In the genomic region with DNA sequence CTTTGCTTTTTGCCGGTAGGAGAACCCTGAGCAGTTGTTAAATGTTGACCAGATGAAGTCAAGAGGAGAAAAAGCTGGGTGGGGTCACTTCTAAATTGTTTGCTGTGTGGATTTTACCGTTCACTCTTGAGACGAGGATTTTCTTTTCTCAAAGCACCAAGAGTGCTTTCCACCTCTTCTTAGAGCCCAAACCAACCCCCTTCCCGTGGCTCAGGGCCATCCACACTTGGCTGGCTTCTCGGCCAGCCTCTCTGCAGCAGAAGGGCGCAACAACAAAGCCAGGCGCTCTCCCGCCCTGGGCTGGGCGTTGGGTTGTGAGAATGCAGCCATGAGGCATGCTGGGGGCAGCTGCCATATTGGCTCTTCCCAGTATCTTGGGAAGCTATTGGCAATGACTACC, we compare ENCODE assay signal across 12 mouse cellular contexts.
DNase-seq lines count a peak whose midpoint lies in the region; ATAC-seq and TF ChIP-seq lines count a peak whose summit lies in the region.
"Had no signal": no experiment of that assay in that cellular context is flagged by ENCODE, and none has a peak within 500 bp of the region (broad histone marks: within the 10 kb centered on the region; RNA-seq: fewer than 3 reads in every experiment).

No protein-coding gene starts in this region.

- DNase-seq in heart, postnatal 4 days = peak; percentile 21
- peak; percentile 75 for DNase-seq in brain, adult 2 months (ENCODE audit: low read depth, low spot score)
- DNase-seq in cerebellum, adult 2 months = peak; percentile 55 to 69
- no peak for DNase-seq in left cerebral cortex, adult 8-10 months (ENCODE audit: low spot score in 2 of 2)
- DNase-seq in thymus, postnatal 0 days (ENCODE audit: low spot score) = no peak
- DNase-seq: adrenal gland, adult 8-10 months; kidney, postnatal 10 days; thymus, postnatal 36 days had no signal

- no peak overlapping the region for H3K4me2 ChIP-seq in heart, embryonic 11.5 days
- no peak overlapping the region for H3K4me2 ChIP-seq in lung, embryonic 15.5 days
- H3K4me2 ChIP-seq: limb, embryonic 12.5 days; neural tube, embryonic 15.5 days had no signal

- no peaks in the 10 kb centered on the region for H3K9me3 ChIP-seq in heart, embryonic 11.5 days (replicated peaks; ENCODE audit: control insufficient read depth, low read length)
- no peaks in the 10 kb centered on the region for H3K9me3 ChIP-seq in lung, embryonic 15.5 days
- H3K9me3 ChIP-seq: limb, embryonic 12.5 days; neural tube, embryonic 15.5 days had no signal

- H3K27ac ChIP-seq in heart, embryonic 11.5 days (ENCODE audit: low read depth, low read length) = no peak overlapping the region
- no peak overlapping the region for H3K27ac ChIP-seq in cerebellum, adult 2 months (ENCODE audit: insufficient read depth, low read length)
- H3K27ac ChIP-seq in lung, embryonic 15.5 days = peak overlapping the region; percentile 64
- H3K27ac ChIP-seq: limb, embryonic 12.5 days; neural tube, embryonic 15.5 days had no signal

- peaks cover 21% of the 10 kb centered on the region for H3K4me1 ChIP-seq in heart, embryonic 11.5 days (ENCODE audit: control insufficient read depth, insufficient read depth, low read length)
- H3K4me1 ChIP-seq in cerebellum, adult 2 months (ENCODE audit: control insufficient read depth, insufficient read depth, low read length) = peaks cover 26% of the 10 kb centered on the region; the same call in 1 of the 2 replicates
- peaks cover 56% of the 10 kb centered on the region for H3K4me1 ChIP-seq in lung, embryonic 15.5 days

- H3K27me3 ChIP-seq in heart, embryonic 11.5 days (ENCODE audit: control insufficient read depth, insufficient read depth, low read length) = peaks cover 46% of the 10 kb centered on the region
- H3K27me3 ChIP-seq in cerebellum, adult 2 months (ENCODE audit: control insufficient read depth, insufficient read depth, low read length) = no peaks in the 10 kb centered on the region
- H3K27me3 ChIP-seq in lung, embryonic 15.5 days = no peaks in the 10 kb centered on the region
- H3K27me3 ChIP-seq: limb, embryonic 12.5 days; neural tube, embryonic 15.5 days had no signal

- no peak overlapping the region for H3K4me3 ChIP-seq in heart, embryonic 11.5 days (ENCODE audit: low read depth, low read length)
- no peak overlapping the region for H3K4me3 ChIP-seq in cerebellum, adult 2 months (replicated peaks; ENCODE audit: insufficient read depth, low read depth, low read length)
- H3K4me3 ChIP-seq in lung, embryonic 15.5 days = no peak overlapping the region
- H3K4me3 ChIP-seq: limb, embryonic 12.5 days; neural tube, embryonic 15.5 days had no signal

- no peak for ATAC-seq in heart, embryonic 11.5 days (replicated peaks; ENCODE audit: insufficient number of reproducible peaks, low FRiP score, low TSS enrichment)
- peak; percentile 69 for ATAC-seq in lung, embryonic 15.5 days (ENCODE audit: borderline replicate concordance, extremely low read depth, low FRiP score, low TSS enrichment)

- H3K9ac ChIP-seq in heart, embryonic 11.5 days (ENCODE audit: low read depth, low read length) = no peak overlapping the region
- no peak overlapping the region for H3K9ac ChIP-seq in lung, embryonic 15.5 days
- H3K9ac ChIP-seq: limb, embryonic 12.5 days; neural tube, embryonic 15.5 days had no signal

- TF ChIP-seq POLR2A in cerebellum, adult 2 months (IDR thresholded peaks at IDR 0.05; ENCODE audit: borderline replicate concordance, insufficient read depth, low read length) = no peak

- H3K36me3 ChIP-seq in heart, embryonic 11.5 days (ENCODE audit: control insufficient read depth, insufficient read depth, low read length) = no peaks in the 10 kb centered on the region
- no peaks in the 10 kb centered on the region for H3K36me3 ChIP-seq in lung, embryonic 15.5 days
- H3K36me3 ChIP-seq: limb, embryonic 12.5 days; neural tube, embryonic 15.5 days had no signal

- WGBS in heart, embryonic 11.5 days (ENCODE audit: insufficient replicate concordance) = 89% methylated on average over 9 of the region's 9 CpGs
- WGBS in cerebellum, adult 2 months = 10% methylated on average over 9 of the region's 9 CpGs
- WGBS in lung, embryonic 15.5 days = 49% methylated on average over 9 of the region's 9 CpGs

- no peak for TF ChIP-seq CTCF in cerebellum, adult 2 months (IDR thresholded peaks at IDR 0.05; ENCODE audit: borderline replicate concordance, insufficient read depth, low read depth, low read length)

Comparison
In these comparisons a context has a peak if more than half of its experiments do, and no peak if none do; other contexts are left out.
1. DNase-seq: peak in heart, postnatal 4 days (single experiment), brain, adult 2 months (single experiment) and cerebellum, adult 2 months (2 of 2); none in left cerebral cortex, adult 8-10 months (0 of 2) and thymus, postnatal 0 days (single experiment).